Mouse (Mus musculus) ES-Bruce4 (cell line): ENCODE results near the gene Aloxe3. TPM values are rescaled to one million over a fixed set of nuclear protein-coding genes. Genes with fewer than 3 reads are reported as not detected.

Source experiments
- H3K27ac ChIP-seq: 2 replicates; pipeline ENCODE4 v1.5.1; 2012; ENCODE audit warnings: low read length, inconsistent platforms; ENCODE audit not compliant: insufficient read depth
- H3K27me3 ChIP-seq: 2 replicates; pipeline ENCODE4 v1.6.1; 2012; ENCODE audit warnings: mild to moderate bottlenecking, low read length, inconsistent platforms; ENCODE audit not compliant: control insufficient read depth, poor library complexity, insufficient read depth, severe bottlenecking
- H3K36me3 ChIP-seq: 2 replicates; pipeline ENCODE4 v1.6.1; 2012; ENCODE audit warnings: inconsistent platforms, mild to moderate bottlenecking, low read length, moderate library complexity; ENCODE audit not compliant: control insufficient read depth, poor library complexity, insufficient read depth, severe bottlenecking
- H3K4me1 ChIP-seq: one replicate; pipeline ENCODE4 v1.8.1; 2011; ENCODE audit warnings: low read length; ENCODE audit not compliant: control insufficient read depth, insufficient read depth
- H3K4me3 ChIP-seq: 2 replicates; pipeline ENCODE4 v1.5.1; 2011; ENCODE audit warnings: low read depth, mild to moderate bottlenecking, low read length
- H3K9ac ChIP-seq: 2 replicates; pipeline ENCODE4 v1.6.1; 2012; ENCODE audit warnings: low read depth, mild to moderate bottlenecking, inconsistent platforms; ENCODE audit not compliant: poor library complexity, severe bottlenecking
- H3K9me3 ChIP-seq: replicated peaks from 2 replicates; pipeline ENCODE4 v1.6.1; 2012; ENCODE audit warnings: mild to moderate bottlenecking, low read length, inconsistent platforms; ENCODE audit not compliant: control insufficient read depth, poor library complexity, insufficient read depth, severe bottlenecking
- CTCF ChIP-seq: IDR thresholded peaks from one replicate; pipeline ENCODE4 v1.8.1; 2011; ENCODE audit warnings: low read depth, low read length
- EP300 ChIP-seq: IDR thresholded peaks from 2 replicates; pipeline ENCODE4 v1.6.1; 2011; ENCODE audit warnings: low read depth, low read length; ENCODE audit not compliant: insufficient read depth
- POLR2A ChIP-seq: IDR thresholded peaks from one replicate; pipeline ENCODE4 v1.8.1; 2011; ENCODE audit warnings: low read length; ENCODE audit not compliant: insufficient read depth
- polyA plus RNA-seq: library from polyadenylated mRNA; stranded (reverse); fragments of >200 nt; gene quantifications from 2 replicates; pipeline ENCODE4 v1.2.4, GENCODE M21; 2011; ENCODE audit warnings: low read depth; ENCODE audit not compliant: missing spikeins, insufficient read depth, insufficient read length

Gene Aloxe3
- polyA plus RNA-seq, 1 experiment: 2.0 TPM

- Histone ChIP-seq H3K4me3 (no peak overlapping the region), H3K9me3 (0 out of 2 replicates have a peak, but pooled peaks cover 2% of the 10 kb centered on the region), H3K27ac (no peak overlapping the region), H3K36me3 (no peaks in the 10 kb centered on the region), H3K9ac (no peak overlapping the region), H3K4me1 (no peaks in the 10 kb centered on the region), H3K27me3 (no peaks in the 10 kb centered on the region)
- no peak for TF ChIP-seq CTCF
- TF ChIP-seq EP300: no peak
- TF ChIP-seq POLR2A: no peak
Observed at GRCm38 (mm10) chr11:69080855-69081222, 44.9 kb upstream of the Aloxe3 start.

GRCm38 (mm10) chr11:69081613-69082012 is 44.1 kb upstream of the Aloxe3 start:
- H3K4me1 ChIP-seq: peaks cover under 1% of the 10 kb centered on the region
- 0 out of 2 replicates have a peak, but pooled peaks cover 2% of the 10 kb centered on the region for H3K9me3 ChIP-seq
- no peak for TF ChIP-seq EP300
- no peak for TF ChIP-seq CTCF
- no peak for TF ChIP-seq POLR2A
- no peaks in the 10 kb centered on the region for H3K36me3 ChIP-seq
- H3K27ac ChIP-seq: no peak overlapping the region
- no peak overlapping the region for H3K4me3 ChIP-seq
- no peaks in the 10 kb centered on the region for H3K27me3 ChIP-seq
- H3K9ac ChIP-seq: no peak overlapping the region

GRCm38 (mm10) chr11:69085608-69086007 is 40.1 kb upstream of the Aloxe3 start:
- Histone ChIP-seq H3K9ac (no peak overlapping the region), H3K36me3 (peaks cover 8% of the 10 kb centered on the region), H3K4me1 (peaks cover 2% of the 10 kb centered on the region), H3K4me3 (no peak overlapping the region), H3K27ac (no peak overlapping the region), H3K9me3 (0 out of 2 replicates have a peak, but pooled peaks cover 2% of the 10 kb centered on the region), H3K27me3 (no peaks in the 10 kb centered on the region)
- TF ChIP-seq CTCF: no peak
- no peak for TF ChIP-seq POLR2A
- TF ChIP-seq EP300: no peak

GRCm38 (mm10) chr11:69086390-69086789 is 39.3 kb upstream of the Aloxe3 start:
- Histone ChIP-seq H3K27ac (no peak overlapping the region), H3K9ac (no peak overlapping the region)

GRCm38 (mm10) chr11:69087082-69087481 is 38.6 kb upstream of the Aloxe3 start:
- Histone ChIP-seq H3K4me1 (peaks cover 2% of the 10 kb centered on the region), H3K27me3 (no peaks in the 10 kb centered on the region), H3K4me3 (no peak overlapping the region), H3K9me3 (0 out of 2 replicates have a peak, but pooled peaks cover 2% of the 10 kb centered on the region), H3K36me3 (peaks cover 8% of the 10 kb centered on the region), H3K9ac (no peak overlapping the region; the same call in 1 of the 2 replicates), H3K27ac (no peak overlapping the region)
- TF ChIP-seq EP300 (no peak), CTCF (no peak), POLR2A (no peak)

More at GRCm38 (mm10) chr11:69086390-69086789, 39.3 kb upstream of the Aloxe3 start:
- H3K4me3 ChIP-seq: no peak overlapping the region
- H3K36me3 ChIP-seq: peaks cover 8% of the 10 kb centered on the region
- peaks cover 2% of the 10 kb centered on the region for H3K4me1 ChIP-seq
- TF ChIP-seq EP300: no peak
- TF ChIP-seq POLR2A: no peak
- TF ChIP-seq CTCF: no peak
- H3K27me3 ChIP-seq: no peaks in the 10 kb centered on the region
- 0 out of 2 replicates have a peak, but pooled peaks cover 2% of the 10 kb centered on the region for H3K9me3 ChIP-seq

GRCm38 (mm10) chr11:69087597-69087996 is 38.1 kb upstream of the Aloxe3 start:
- Histone ChIP-seq H3K4me3 (no peak overlapping the region), H3K27me3 (no peaks in the 10 kb centered on the region), H3K4me1 (peaks cover 2% of the 10 kb centered on the region), H3K9me3 (0 out of 2 replicates have a peak, but pooled peaks cover 2% of the 10 kb centered on the region), H3K9ac (peak overlapping the region; percentile 91; the same call in 1 of the 2 replicates), H3K27ac (no peak overlapping the region), H3K36me3 (peaks cover 10% of the 10 kb centered on the region)
- TF ChIP-seq CTCF: no peak
